Mouse (Mus musculus) adrenal gland, postnatal 4 days (tissue): ENCODE data around the gene Rrm1. TPM values are rescaled to one million over a fixed set of nuclear protein-coding genes. Genes with fewer than 3 reads are reported as not detected.

ENCODE experiments used
- DNase-seq, 2 experiments: peaks; one replicate each; pipeline ENCODE4 v3.0.0; 2021 to 2022; ENCODE audit warnings: low spot score in 2 of 2, mixed read lengths in 2 of 2
- total RNA-seq, 2 experiments: library from RNA; stranded (reverse); gene quantifications; 2 replicates each; pipeline ENCODE4 v1.2.3; 2021

Rrm1 gene
- total RNA-seq, 2 experiments from 2014 or later, result 72.0 to 73.4 TPM

GRCm38 (mm10) chr7:102517051-102517335, 75.5 kb downstream of the Rrm1 start:
- DNase-seq, result no peak

Other genes with a start within 250 kb of the Rrm1 start
- gene Nup98, start 231.5 kb upstream of the Rrm1 start, total RNA-seq, result 10 to 100 TPM; 61.4 to 67.3 TPM
- gene Pgap2, start 231.5 kb upstream of the Rrm1 start, total RNA-seq, result 100 to 1,000 TPM; 130 TPM
- 10 to 100 TPM; 57.3 to 57.5 TPM for gene Rhog, start 185.6 kb upstream of the Rrm1 start, total RNA-seq
- gene Stim1, start 173.9 kb upstream of the Rrm1 start, total RNA-seq, result 10 to 100 TPM; 68.2 to 74.1 TPM
- gene Olfr543, start 40.0 kb downstream of the Rrm1 start, total RNA-seq, result not detected
- gene Olfr544, start 46.6 kb downstream of the Rrm1 start, total RNA-seq, result not detected
- not detected for gene Olfr545, start 57.9 kb downstream of the Rrm1 start, total RNA-seq
- not detected for gene Olfr547, start 93.1 kb downstream of the Rrm1 start, total RNA-seq
- not detected for gene Olfr548-ps1, start 99.2 kb downstream of the Rrm1 start, total RNA-seq
- not detected for gene Olfr549, start 108.2 kb downstream of the Rrm1 start, total RNA-seq
- gene Trim21, start 123.8 kb downstream of the Rrm1 start, total RNA-seq, result 10 to 100 TPM; 21.2 to 21.9 TPM
- not detected for gene Olfr550, start 129.7 kb downstream of the Rrm1 start, total RNA-seq
- not detected for gene Olfr551, start 150.2 kb downstream of the Rrm1 start, total RNA-seq
- under 1 TPM in 1 of 2 experiments, not detected in 1; 0.08 TPM for gene Olfr552, start 156.1 kb downstream of the Rrm1 start, total RNA-seq
- not detected for gene Olfr553, start 176.5 kb downstream of the Rrm1 start, total RNA-seq
- not detected for gene Olfr554, start 196.7 kb downstream of the Rrm1 start, total RNA-seq
- gene Olfr555, start 217.1 kb downstream of the Rrm1 start, total RNA-seq, result not detected
- not detected for gene Olfr556, start 223.2 kb downstream of the Rrm1 start, total RNA-seq
- 10 to 100 TPM; 16.0 to 20.2 TPM for gene Trim68, start 245.6 kb downstream of the Rrm1 start, total RNA-seq